15 mouse cellular contexts compared by ENCODE assay signal in genomic region chr2:131892534-131892933, GRCm38 (mm10). TPM values are rescaled to one million over a fixed set of nuclear protein-coding genes. Genes with fewer than 3 reads are reported as not detected.
A peak's percentile ranks its signal among the peaks of the same experiment; 100 is the strongest.
DNase-seq lines count a peak whose midpoint lies in the region; ATAC-seq lines count a peak whose summit lies in the region.
"Had no signal": no experiment of that assay in that cellular context is flagged by ENCODE, and none has a peak within 500 bp of the region (broad histone marks: within the 10 kb centered on the region; RNA-seq: fewer than 3 reads in every experiment).

No protein-coding gene starts in this region.

- peak; percentile 28 for DNase-seq in gastrocnemius, postnatal 25 days
- DNase-seq in gastrocnemius, adult 8-10 months (ENCODE audit: low spot score in 2 of 2): no peak
- peak; percentile 20 to 27 for DNase-seq in kidney, postnatal 4 days
- DNase-seq in kidney, adult 8-10 months: no peak
- DNase-seq in adrenal gland, postnatal 36 days: no peak
- no peak for DNase-seq in adrenal gland, postnatal 25 days
- DNase-seq: thymus, adult 18-20 months had no signal

- H3K9ac ChIP-seq in heart, embryonic 15.5 days: no peak overlapping the region
- H3K9ac ChIP-seq: limb, embryonic 12.5 days had no signal

- ATAC-seq in activated CD4-positive, CD25-positive, alpha-beta regulatory T cell, adult 4 months: peak; percentile 23
- no peak for ATAC-seq in heart, embryonic 15.5 days (replicated peaks; ENCODE audit: insufficient number of reproducible peaks, insufficient read depth, low FRiP score, low read depth)

- H3K36me3 ChIP-seq in heart, embryonic 15.5 days: no peaks in the 10 kb centered on the region
- H3K36me3 ChIP-seq: limb, embryonic 12.5 days had no signal

- 62% methylated on average over 5 of the region's 5 CpGs for WGBS in heart, embryonic 15.5 days

- H3K27me3 ChIP-seq in heart, embryonic 15.5 days: no peaks in the 10 kb centered on the region
- H3K27me3 ChIP-seq: limb, embryonic 12.5 days had no signal

- H3K4me1 ChIP-seq in heart, embryonic 15.5 days (replicated peaks): peaks cover 18% of the 10 kb centered on the region

- no peaks in the 10 kb centered on the region for H3K9me3 ChIP-seq in heart, embryonic 15.5 days (replicated peaks)
- H3K9me3 ChIP-seq: limb, embryonic 12.5 days had no signal

- peak overlapping the region; percentile 47 for H3K27ac ChIP-seq in heart, embryonic 15.5 days
- H3K27ac ChIP-seq: limb, embryonic 12.5 days; macrophage had no signal

- H3K4me3 ChIP-seq in heart, embryonic 15.5 days: no peak overlapping the region
- H3K4me3 ChIP-seq: limb, embryonic 12.5 days had no signal

- no peak overlapping the region for H3K4me2 ChIP-seq in heart, embryonic 15.5 days
- H3K4me2 ChIP-seq: limb, embryonic 12.5 days had no signal

RNA-seq across cellular contexts. Expression of gene Prnp, which starts 17.2 kb away (rescaled TPM):
- total RNA-seq in gastrocnemius, postnatal 25 days (2021): 100 to 1,000 TPM in 1 of 2 experiments, 10 to 100 TPM in 1; 71.2 to 113 TPM
- 100 to 1,000 TPM in 2 of 4 experiments, 10 to 100 TPM in 2; 99.4 to 117 (median 102) TPM for total RNA-seq in gastrocnemius, adult 8-10 months (2022)
- 10 to 100 TPM in 1 of 2 experiments, 1 to 10 TPM in 1; 7.7 to 12.0 TPM for polyA plus RNA-seq in activated CD4-positive, CD25-positive, alpha-beta regulatory T cell, adult 4 months (2017; shearing (Covaris generic))
- polyA plus RNA-seq in heart, embryonic 15.5 days (2015; fragmentation: Nextera tagmentation; extraction: Ambion mirVana): 95.1 and 106 TPM in 2 replicates
- total RNA-seq in adrenal gland, postnatal 36 days (2021): 100 to 1,000 TPM in 1 of 2 experiments, 10 to 100 TPM in 1; 90.8 to 126 TPM
- 72.9 and 75.5 TPM in 2 replicates for total RNA-seq in adrenal gland, postnatal 25 days (2021)

RNA-seq across cellular contexts. Expression of gene Prn, which starts 17.2 kb away (rescaled TPM):
- under 1 TPM in 1 of 2 experiments, not detected in 1; 0.23 TPM for total RNA-seq in gastrocnemius, postnatal 25 days (2021)
- total RNA-seq in gastrocnemius, adult 8-10 months (2022): not detected
- polyA plus RNA-seq in activated CD4-positive, CD25-positive, alpha-beta regulatory T cell, adult 4 months (2017; shearing (Covaris generic)): not detected
- 0.22 TPM in 1 of 2 replicates, not detected in the other for polyA plus RNA-seq in heart, embryonic 15.5 days (2015; fragmentation: Nextera tagmentation; extraction: Ambion mirVana)
- under 1 TPM in 1 of 2 experiments, not detected in 1; 0.13 TPM for total RNA-seq in adrenal gland, postnatal 36 days (2021)
- 0.24 TPM in 1 of 2 replicates, not detected in the other for total RNA-seq in adrenal gland, postnatal 25 days (2021)
- total RNA-seq: CH12.LX; layer of hippocampus, adult 18-20 months had no signal
- polyA plus RNA-seq: limb, embryonic 12.5 days; macrophage; neural tube, embryonic 14.5 days had no signal

RNA-seq across cellular contexts. Expression of gene Erv3, which starts 33.0 kb away (rescaled TPM):
- not detected for total RNA-seq in gastrocnemius, postnatal 25 days (2021)
- not detected for total RNA-seq in gastrocnemius, adult 8-10 months (2022)
- not detected for polyA plus RNA-seq in activated CD4-positive, CD25-positive, alpha-beta regulatory T cell, adult 4 months (2017; shearing (Covaris generic))
- polyA plus RNA-seq in heart, embryonic 15.5 days (2015; fragmentation: Nextera tagmentation; extraction: Ambion mirVana): not detected in 2 replicates
- total RNA-seq in adrenal gland, postnatal 36 days (2021): not detected
- total RNA-seq in adrenal gland, postnatal 25 days (2021): not detected in 2 replicates
- total RNA-seq: CH12.LX; heart, postnatal 14 days had no signal
- polyA plus RNA-seq: limb, embryonic 12.5 days; macrophage; neural tube, embryonic 14.5 days had no signal

RNA-seq across cellular contexts. Expression of gene Prnd, which starts 58.1 kb away (rescaled TPM):
- total RNA-seq in gastrocnemius, postnatal 25 days (2021): 1 to 10 TPM in 1 of 2 experiments, under 1 TPM in 1; 0.97 to 1.6 TPM
- total RNA-seq in gastrocnemius, adult 8-10 months (2022): under 1 TPM in 2 of 4 experiments, not detected in 2; 0.10 to 0.40 TPM
- under 1 TPM; 0.11 to 0.36 TPM for polyA plus RNA-seq in activated CD4-positive, CD25-positive, alpha-beta regulatory T cell, adult 4 months (2017; shearing (Covaris generic))
- 25.9 and 28.0 TPM in 2 replicates for polyA plus RNA-seq in heart, embryonic 15.5 days (2015; fragmentation: Nextera tagmentation; extraction: Ambion mirVana)
- under 1 TPM; 0.20 to 0.70 TPM for total RNA-seq in adrenal gland, postnatal 36 days (2021)
- total RNA-seq in adrenal gland, postnatal 25 days (2021): not detected in 2 replicates
- total RNA-seq: layer of hippocampus, adult 18-20 months had no signal
- polyA plus RNA-seq: macrophage had no signal

Comparison
In these comparisons a context has a peak if more than half of its experiments do, and no peak if none do; other contexts are left out.
1. DNase-seq: peak in gastrocnemius, postnatal 25 days (single experiment) and kidney, postnatal 4 days (2 of 2); none in gastrocnemius, adult 8-10 months (0 of 2), kidney, adult 8-10 months (0 of 2), adrenal gland, postnatal 36 days (0 of 2) and adrenal gland, postnatal 25 days (single experiment).